Mouse (Mus musculus) CH12.LX (cell line): ENCODE measurements around the gene Slc1a6. TPM values are rescaled to one million over a fixed set of nuclear protein-coding genes. Genes with fewer than 3 reads are reported as not detected.

Source experiments
- DNase-seq: peaks from one replicate; pipeline ENCODE4 v3.0.0-alpha.2; 2013; ENCODE audit errors: extremely low read depth
- H3K27ac ChIP-seq: 2 replicates; pipeline ENCODE4 v1.5.1; 2012; ENCODE audit warnings: low read depth, mild to moderate bottlenecking, control low read depth, moderate library complexity; ENCODE audit not compliant: insufficient read depth
- H3K27me3 ChIP-seq: replicated peaks from 2 replicates; pipeline ENCODE3; 2012; ENCODE audit warnings: inconsistent platforms
- H3K36me3 ChIP-seq, 2 experiments: replicated peaks in 1 of 2; 2 replicates each; pipeline versions ENCODE3 to v1.6.1; 2012; ENCODE audit warnings: inconsistent platforms in 1 of 2, low read length in 1 of 2, mild to moderate bottlenecking in 1 of 2, mixed read lengths in 1 of 2, moderate library complexity in 1 of 2; ENCODE audit not compliant: control insufficient read depth in 1 of 2, insufficient read depth in 1 of 2
- H3K4me1 ChIP-seq, 2 experiments: 2 replicates each; pipeline ENCODE4 v1.6.1; 2012; ENCODE audit warnings: inconsistent platforms in 1 of 2, moderate library complexity in 1 of 2; ENCODE audit not compliant: insufficient read depth in 2 of 2, control insufficient read depth in 1 of 2
- H3K4me2 ChIP-seq: 2 replicates; pipeline ENCODE4 v1.6.1; 2012; ENCODE audit warnings: low read depth, mild to moderate bottlenecking, control low read depth; ENCODE audit not compliant: poor library complexity, insufficient read depth, severe bottlenecking
- H3K4me3 ChIP-seq, 3 experiments: fragments of 150-350 bp in 1 of 3; sonication (generic) in 1 of 3; replicated peaks in 1 of 3; 2 replicates each; pipeline versions ENCODE3 to v1.5.1; 2011 to 2012; ENCODE audit warnings: low read depth in 2 of 3, low read length in 2 of 3, mild to moderate bottlenecking in 2 of 3, moderate library complexity in 2 of 3, control low read depth in 1 of 3, improper control_type of control experiment in 1 of 3, inconsistent platforms in 1 of 3, mixed read lengths in 1 of 3; ENCODE audit not compliant: poor library complexity in 1 of 3
- H3K79me2 ChIP-seq: replicated peaks from 2 replicates; pipeline ENCODE4 v1.6.1; 2012; ENCODE audit warnings: mild to moderate bottlenecking, moderate library complexity; ENCODE audit not compliant: control insufficient read depth, poor library complexity, insufficient read depth, severe bottlenecking; ENCODE audit errors: extremely low read depth
- H3K9ac ChIP-seq: 2 replicates; pipeline ENCODE4 v1.6.1; 2012; ENCODE audit warnings: low read depth, mild to moderate bottlenecking, control low read depth, moderate library complexity; ENCODE audit not compliant: insufficient read depth
- H3K9me3 ChIP-seq: replicated peaks from 2 replicates; pipeline ENCODE3; 2012; ENCODE audit warnings: low read length, inconsistent platforms, mixed read lengths
- CTCF ChIP-seq, 2 experiments: IDR thresholded peaks in 1 of 2; conservative IDR thresholded peaks in 1 of 2; 2 replicates each; pipeline ENCODE4 v1.5.1; 2011 to 2012; ENCODE audit warnings: low read depth in 2 of 2, low read length in 2 of 2, improper control_type of control experiment in 1 of 2, inconsistent platforms in 1 of 2, mild to moderate bottlenecking in 1 of 2, moderate library complexity in 1 of 2
- GABPA ChIP-seq: IDR thresholded peaks from 2 replicates; pipeline ENCODE4 v1.6.1; 2012; ENCODE audit warnings: low read depth, low read length, improper control_type of control experiment, inconsistent platforms; ENCODE audit not compliant: insufficient replicate concordance
- HCFC1 ChIP-seq: IDR thresholded peaks from 2 replicates; pipeline ENCODE4 v1.6.1; 2012; ENCODE audit warnings: low read depth, mild to moderate bottlenecking, inconsistent platforms, low read length, improper control_type of control experiment
- IRF4 ChIP-seq: IDR thresholded peaks from 2 replicates; pipeline ENCODE4 v1.6.1; 2014; ENCODE audit warnings: low read depth, mild to moderate bottlenecking, inconsistent platforms, low read length, improper control_type of control experiment
- JUND ChIP-seq: conservative IDR thresholded peaks from 2 replicates; pipeline ENCODE4 v1.6.1; 2011; ENCODE audit warnings: low read depth, low read length, improper control_type of control experiment
- KAT2A ChIP-seq: IDR thresholded peaks from 2 replicates; pipeline ENCODE4 v1.6.1; 2012; ENCODE audit warnings: low read length, improper control_type of control experiment, inconsistent platforms; ENCODE audit not compliant: insufficient replicate concordance
- MYC ChIP-seq: IDR thresholded peaks from 2 replicates; pipeline ENCODE4 v1.6.1; 2011; ENCODE audit warnings: low read depth, mild to moderate bottlenecking, improper control_type of control experiment, low read length
- NELFE ChIP-seq: IDR thresholded peaks from 2 replicates; pipeline ENCODE4 v1.6.1; 2011; ENCODE audit warnings: low read depth, low read length, improper control_type of control experiment
- PAX5 ChIP-seq: IDR thresholded peaks from 2 replicates; pipeline ENCODE4 v1.6.1; 2012; ENCODE audit warnings: low read length, inconsistent platforms, mixed read lengths
- RAD21 ChIP-seq: IDR thresholded peaks from 2 replicates; pipeline ENCODE4 v1.6.1; 2011; ENCODE audit warnings: low read depth, mild to moderate bottlenecking, low read length, improper control_type of control experiment, moderate library complexity
- SMC3 ChIP-seq: IDR thresholded peaks from 2 replicates; pipeline ENCODE4 v1.6.1; 2011; ENCODE audit warnings: low read depth, low read length, improper control_type of control experiment
- TBP ChIP-seq: conservative IDR thresholded peaks from 2 replicates; pipeline ENCODE4 v1.6.1; 2011; ENCODE audit warnings: low read depth, low read length, improper control_type of control experiment
- ZKSCAN1 ChIP-seq: IDR thresholded peaks from 2 replicates; pipeline ENCODE4 v1.6.1; 2012; ENCODE audit warnings: low read depth, inconsistent platforms, low read length, improper control_type of control experiment, borderline replicate concordance
- ZMIZ1 ChIP-seq: IDR thresholded peaks from 2 replicates; pipeline ENCODE4 v1.6.1; 2012; ENCODE audit warnings: low read depth, mild to moderate bottlenecking, inconsistent platforms, low read length, improper control_type of control experiment
- ZNF384 ChIP-seq: IDR thresholded peaks from 2 replicates; pipeline ENCODE4 v1.6.1; 2012; ENCODE audit warnings: low read depth, low read length, improper control_type of control experiment, inconsistent platforms
- dilution Hi-C: fragments of 300-500 bp; cut with MboI; formaldehyde crosslinking; loops from 2 replicates; pipeline ENCODE4 v1.14.3; 2020; ENCODE audit warnings: low sequenced_read_pairs; ENCODE audit not compliant: extremely low pct_unique_long_range_greater_than_20kb, extremely low pct_ligation_motif_present
- in situ Hi-C: fragments of 300-500 bp; cut with MboI; formaldehyde crosslinking; loops from 3 replicates; pipeline ENCODE4 v1.14.3; 2019; ENCODE audit warnings: low sequenced_read_pairs, low pct_ligation_motif_present, low pct_unique_long_range_greater_than_20kb, mixed read lengths
- polyA plus RNA-seq: library from polyadenylated mRNA; unstranded; fragments of >175 nt; gene quantifications from 2 replicates; pipeline ENCODE4 v1.2.1, GENCODE M21; 2012; ENCODE audit warnings: low read depth; ENCODE audit not compliant: insufficient read length
- total RNA-seq, 2 experiments: library from RNA; depleted of rRNA; stranded (reverse); fragments of 300-350 nt in 1 of 2; fragments of >200 nt in 1 of 2; gene quantifications; 2 replicates each; pipeline ENCODE4 v1.2.3; 2012 to 2014

The Slc1a6 gene
- total and polyA plus RNA-seq, 3 experiments = 0.04 TPM; not detected in 2

DNA sequence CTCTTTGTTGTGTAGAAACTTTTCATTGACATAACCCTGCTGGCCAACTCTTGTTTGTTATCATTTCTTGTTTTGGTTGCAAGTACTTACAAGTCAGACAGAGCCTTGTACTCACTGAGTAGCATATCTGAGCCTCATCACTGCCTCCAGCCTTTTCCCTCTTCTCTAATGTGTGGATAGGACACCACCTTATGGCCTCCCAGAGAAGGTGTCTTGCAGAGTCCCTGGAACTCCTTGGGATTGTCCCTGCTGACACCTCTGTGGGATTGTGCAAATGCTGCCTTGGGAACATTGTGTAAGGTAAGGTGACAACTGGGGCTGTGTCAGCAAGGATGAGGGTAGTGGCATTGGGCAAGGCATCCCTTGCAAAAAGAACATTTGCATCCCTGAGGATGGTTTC is 36.6 kb upstream of the Slc1a6 start:
- DNase-seq = no peak
- Histone ChIP-seq H3K36me3 (no peaks in the 10 kb centered on the region), H3K9me3 (no peaks in the 10 kb centered on the region), H3K27me3 (peaks cover 34% of the 10 kb centered on the region), H3K27ac (no peak overlapping the region), H3K9ac (no peak overlapping the region), H3K4me2 (no peak overlapping the region), H3K79me2 (no peaks in the 10 kb centered on the region), H3K4me1 (no peaks in the 10 kb centered on the region), H3K4me3 (no peak overlapping the region)
- dilution Hi-C loops = no loop called here
- in situ Hi-C loops = no loop called here
- TF ChIP-seq HCFC1 = no peak
- TF ChIP-seq IRF4 = no peak
- no peak for TF ChIP-seq GABPA
- no peak for TF ChIP-seq MYC
- no peak for TF ChIP-seq KAT2A
- no peak for TF ChIP-seq NELFE
- TF ChIP-seq JUND = no peak
- TF ChIP-seq ZKSCAN1 = no peak
- no peak for TF ChIP-seq TBP
- no peak for TF ChIP-seq PAX5
- no peak for TF ChIP-seq ZNF384

DNA sequence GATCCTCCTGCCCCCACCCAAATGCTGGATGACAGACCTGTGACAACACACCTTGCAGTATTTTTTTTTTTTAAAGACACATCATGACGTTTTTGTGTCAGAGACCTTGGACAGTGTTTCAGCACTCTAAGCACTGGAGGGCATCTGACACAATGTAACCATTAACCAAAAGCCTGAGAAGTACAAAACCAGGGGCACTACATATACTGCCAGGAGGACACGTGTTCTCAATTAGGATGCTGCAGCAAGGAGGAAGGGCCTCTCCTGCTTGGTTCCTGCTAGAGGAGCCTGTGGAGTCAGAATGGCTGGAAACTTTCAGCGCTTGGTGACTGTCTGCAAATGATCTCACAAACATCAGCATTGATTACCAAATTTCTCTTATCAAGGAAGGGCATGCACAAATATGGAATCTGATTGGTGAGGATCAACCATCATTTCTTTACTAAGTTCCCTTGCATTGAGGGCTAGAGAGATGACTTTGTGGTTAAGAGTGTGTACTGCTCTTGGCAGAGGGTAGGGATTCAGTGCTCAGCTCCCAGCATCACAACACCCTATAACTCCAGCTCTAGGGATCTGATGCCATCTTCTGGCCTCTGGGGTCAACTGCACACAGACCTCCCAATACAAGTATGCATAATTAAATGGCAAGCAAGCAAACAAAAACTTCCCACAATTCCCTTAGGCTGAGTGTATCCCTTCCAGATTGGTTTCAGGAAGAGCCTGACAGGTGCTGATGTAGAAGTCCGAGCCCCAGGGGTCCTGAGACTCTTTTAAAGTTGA is 34.7 kb upstream of the Slc1a6 start:
- peak; percentile 40 for TF ChIP-seq SMC3
- TF ChIP-seq ZMIZ1 = no peak
- peak; percentile 53 for TF ChIP-seq RAD21
- TF ChIP-seq ZNF384 = no peak
- TF ChIP-seq CTCF (conservative IDR thresholded peaks at IDR 0.05 in 1 of 2, IDR thresholded peaks at IDR 0.05 in 1 of 2; ENCODE audit: low read depth in 2 of 2, low read length in 2 of 2) = peak in 1 of 2 experiments; percentile 58; a peak in 2 of 4 replicates
- TF ChIP-seq JUND = no peak
- Histone ChIP-seq H3K27me3 (peaks cover 39% of the 10 kb centered on the region), H3K4me2 (no peak overlapping the region), H3K79me2 (no peaks in the 10 kb centered on the region), H3K9ac (no peak overlapping the region), H3K9me3 (no peaks in the 10 kb centered on the region), H3K27ac (no peak overlapping the region), H3K4me1 (no peaks in the 10 kb centered on the region), H3K36me3 (no peaks in the 10 kb centered on the region), H3K4me3 (no peak overlapping the region)
- DNase-seq = peak; percentile 2
- dilution Hi-C loops = no loop called here
- in situ Hi-C loops = no loop called here
